Mouse (Mus musculus) Patski (cell line): ENCODE measurements around the gene Syt16. TPM values are rescaled to one million over a fixed set of nuclear protein-coding genes. Genes with fewer than 3 reads are reported as not detected.

Source experiments
- ATAC-seq: fragments of 100-300 bp; one replicate; pipeline ENCODE4 v1.8.0; 2021
- CTCF ChIA-PET: fragments of 350-600 bp; sonication (Branson Sonifier 250); formaldehyde crosslinking; loops from one replicate; lab custom pipeline; 2022; ENCODE audit warnings: inconsistent platforms; lab: Charles Lee
- POLR2A ChIA-PET: fragments of 350-600 bp; sonication (Branson Sonifier 250); formaldehyde crosslinking; loops from one replicate; lab custom pipeline; 2022; ENCODE audit warnings: antibody characterized with exemption, inconsistent platforms; lab: Charles Lee
- DNase-seq: peaks from one replicate; pipeline ENCODE4 v3.0.0-alpha.2; 2011; ENCODE audit warnings: low read depth, low spot score
- H3K27me3 ChIP-seq: fragments of 371-371 bp; one replicate; pipeline ENCODE4 v1.5.1; 2021
- CTCF ChIP-seq: fragments of 100-300 bp; IDR thresholded peaks from one replicate; pipeline ENCODE4 v1.5.1; 2021
- in situ Hi-C: fragments of 300-500 bp; cut with MboI; formaldehyde crosslinking; loops from 3 replicates; pipeline ENCODE4 v1.11.1; 2018; ENCODE audit warnings: low pct_unique_long_range_greater_than_20kb, mixed read lengths
- polyA plus RNA-seq: library from polyadenylated mRNA; unstranded; gene quantifications from one replicate; pipeline ENCODE4 v1.2.3, GENCODE M21; 2021

Gene Syt16
- polyA plus RNA-seq, 1 experiment from 2014 or later: not detected

DNA sequence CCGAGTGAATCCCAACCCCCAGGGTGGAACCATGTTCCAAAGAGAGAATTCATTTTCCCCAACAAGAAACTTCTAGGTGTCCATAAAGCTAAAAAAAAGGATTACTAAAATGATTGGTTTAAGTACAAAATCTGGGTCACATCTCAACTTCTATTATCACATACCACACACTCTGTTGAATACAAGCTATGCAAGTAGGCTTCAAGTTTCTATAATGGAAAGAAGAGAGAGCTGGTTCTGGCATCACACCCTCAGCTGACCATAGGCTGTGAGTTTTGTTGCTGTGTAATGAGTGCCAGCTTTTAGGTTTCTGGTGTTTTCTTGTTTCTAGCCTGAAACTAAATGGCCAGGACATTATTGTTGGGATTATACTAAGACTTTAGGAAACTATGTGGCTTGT lies 65.1 kb downstream of the Syt16 start:
- POLR2A ChIA-PET: no interaction called here
- in situ Hi-C loops: no loop called here
- DNase-seq (no peak), ATAC-seq (no peak)
- CTCF ChIA-PET: no interaction called here
- peaks cover 19% of the 10 kb centered on the region for H3K27me3 ChIP-seq
- TF ChIP-seq CTCF: no peak

DNA sequence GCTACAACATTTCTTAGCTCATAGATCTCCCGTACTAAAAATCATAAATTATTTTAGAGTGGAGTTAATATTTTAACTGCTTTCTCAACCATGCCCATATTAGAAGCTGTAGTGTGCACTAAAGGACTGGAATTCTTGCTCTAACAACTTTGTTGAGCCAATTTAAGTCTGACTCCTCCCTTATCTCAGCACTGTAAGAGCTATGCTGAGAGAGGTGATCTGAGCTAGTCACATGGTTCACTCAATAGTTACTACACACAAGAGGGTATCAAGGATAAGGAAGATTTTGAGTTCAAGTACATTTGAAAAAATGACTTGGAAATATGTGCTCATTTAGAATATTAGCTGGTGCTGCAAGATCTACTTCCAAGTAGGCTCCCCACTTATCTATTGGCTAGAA lies 71.5 kb downstream of the Syt16 start:
- H3K27me3 ChIP-seq: peaks cover 17% of the 10 kb centered on the region
- no peak for ATAC-seq
- DNase-seq: no peak
- POLR2A ChIA-PET: no interaction called here
- in situ Hi-C loops: no loop called here
- CTCF ChIA-PET: no interaction called here
- TF ChIP-seq CTCF: no peak

DNA sequence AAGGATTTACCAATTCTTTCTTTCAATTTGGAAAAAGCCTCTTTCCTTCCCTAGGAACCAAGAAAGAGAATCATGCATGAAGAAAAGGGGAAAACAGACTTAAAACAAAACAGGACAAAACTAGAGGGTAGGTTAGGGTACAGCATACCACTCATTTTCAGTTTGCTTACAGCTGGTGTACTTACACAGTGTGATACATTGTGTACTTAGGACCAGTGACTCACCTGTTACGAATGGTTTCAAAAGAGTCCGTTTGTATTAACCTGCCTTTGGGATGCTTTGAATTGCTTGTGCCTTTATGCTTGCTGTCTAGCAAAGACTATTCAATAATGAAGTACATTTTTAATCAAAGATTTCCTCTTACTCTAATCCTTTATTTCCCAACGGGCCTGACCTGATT lies 78.1 kb downstream of the Syt16 start:
- ATAC-seq (no peak), DNase-seq (no peak)
- H3K27me3 ChIP-seq: peaks cover 19% of the 10 kb centered on the region
- TF ChIP-seq CTCF: no peak
- CTCF ChIA-PET: no interaction called here
- in situ Hi-C loops: no loop called here
- POLR2A ChIA-PET: no interaction called here

DNA sequence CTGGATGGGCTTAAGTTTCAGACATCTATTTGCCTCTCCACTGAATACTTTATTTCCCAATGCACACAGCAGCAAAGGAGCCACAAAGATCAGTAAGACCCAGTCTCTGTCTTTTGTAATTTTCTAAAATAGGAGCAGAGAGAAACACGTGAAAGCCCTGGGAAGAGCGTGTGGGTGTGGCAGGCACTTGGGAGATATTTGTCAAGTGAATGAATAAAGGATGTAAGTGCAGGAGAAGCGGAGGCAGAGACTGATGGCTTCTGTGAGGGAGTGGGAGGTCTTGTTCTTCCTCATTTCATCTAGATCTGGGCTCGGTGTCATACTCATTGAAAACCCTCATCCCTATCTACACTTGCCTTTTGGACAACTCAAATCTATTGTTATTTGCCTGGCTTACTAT lies 78.6 kb downstream of the Syt16 start:
- no peak for TF ChIP-seq CTCF
- peaks cover 19% of the 10 kb centered on the region for H3K27me3 ChIP-seq
- ChIA-PET CTCF (no interaction called here), POLR2A (no interaction called here)
- in situ Hi-C loops: no loop called here
- ATAC-seq: no peak
- DNase-seq: no peak

DNA sequence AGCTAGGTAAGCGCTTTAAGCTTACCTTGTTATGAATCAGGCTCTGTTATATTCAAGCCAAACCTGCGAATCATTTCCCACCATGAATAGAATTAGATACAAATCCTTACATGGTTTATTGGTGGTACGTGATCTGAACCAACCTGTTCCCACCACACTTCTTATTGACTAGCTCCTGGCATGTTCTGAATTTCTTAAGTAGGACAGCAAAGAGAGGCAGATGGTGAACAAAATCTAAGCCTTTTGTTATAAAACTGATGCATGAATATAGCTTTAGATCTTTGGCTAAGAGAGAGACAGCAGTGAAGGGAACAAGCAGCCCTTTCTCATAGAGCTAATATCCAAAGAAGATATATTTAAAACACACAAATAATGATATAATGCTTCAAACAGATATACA lies 83.7 kb downstream of the Syt16 start:
- POLR2A ChIA-PET: no interaction called here
- no peak for ATAC-seq
- peaks cover 11% of the 10 kb centered on the region for H3K27me3 ChIP-seq
- CTCF ChIA-PET: no interaction called here
- no peak for TF ChIP-seq CTCF
- no peak for DNase-seq
- in situ Hi-C loops: no loop called here

DNA sequence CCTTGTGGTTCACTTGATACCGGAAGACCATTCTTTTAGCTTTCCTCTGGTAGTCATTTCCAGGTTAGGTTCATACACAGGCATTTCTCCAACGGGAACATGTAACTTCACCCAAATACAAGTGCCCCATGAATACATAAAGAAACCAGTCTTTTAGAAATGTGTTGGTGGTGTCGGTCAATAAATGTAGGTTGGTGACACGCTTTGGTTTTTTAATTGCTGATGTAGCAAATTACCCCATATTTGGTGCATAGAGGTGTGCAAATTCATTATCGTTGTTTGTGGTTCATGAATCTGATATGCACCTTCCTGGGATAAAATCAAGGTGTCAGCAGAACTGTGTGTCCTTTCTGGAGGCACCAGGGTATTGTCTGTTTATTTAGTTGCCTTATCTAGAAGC lies 86.9 kb downstream of the Syt16 start:
- POLR2A ChIA-PET: no interaction called here
- no peak for TF ChIP-seq CTCF
- H3K27me3 ChIP-seq: peaks cover 31% of the 10 kb centered on the region
- CTCF ChIA-PET: no interaction called here
- DNase-seq: no peak
- in situ Hi-C loops: no loop called here
- ATAC-seq: no peak

DNA sequence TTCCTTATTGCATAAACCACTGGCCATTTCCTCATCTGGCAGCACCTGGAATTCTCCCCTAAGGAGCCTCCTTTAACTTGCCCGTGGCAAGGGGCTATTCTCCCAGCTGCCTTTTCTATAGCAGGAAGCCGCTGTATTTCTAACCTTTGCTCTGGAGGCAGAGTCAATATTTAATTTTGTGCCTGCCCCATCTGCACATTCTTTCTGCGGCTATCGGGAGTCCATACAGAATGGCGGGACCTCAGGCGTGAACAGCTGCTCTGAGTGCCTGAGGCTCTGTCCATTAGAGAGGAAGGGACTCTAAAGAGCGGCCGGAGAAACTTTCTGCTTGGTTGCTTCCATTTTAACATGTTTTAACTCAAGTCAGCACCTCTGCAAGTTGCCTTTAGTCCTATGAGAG lies 89.6 kb downstream of the Syt16 start:
- CTCF ChIA-PET: no interaction called here
- in situ Hi-C loops: no loop called here
- ATAC-seq: no peak
- no peak for DNase-seq
- POLR2A ChIA-PET: no interaction called here
- H3K27me3 ChIP-seq: peaks cover 33% of the 10 kb centered on the region
- TF ChIP-seq CTCF: no peak

DNA sequence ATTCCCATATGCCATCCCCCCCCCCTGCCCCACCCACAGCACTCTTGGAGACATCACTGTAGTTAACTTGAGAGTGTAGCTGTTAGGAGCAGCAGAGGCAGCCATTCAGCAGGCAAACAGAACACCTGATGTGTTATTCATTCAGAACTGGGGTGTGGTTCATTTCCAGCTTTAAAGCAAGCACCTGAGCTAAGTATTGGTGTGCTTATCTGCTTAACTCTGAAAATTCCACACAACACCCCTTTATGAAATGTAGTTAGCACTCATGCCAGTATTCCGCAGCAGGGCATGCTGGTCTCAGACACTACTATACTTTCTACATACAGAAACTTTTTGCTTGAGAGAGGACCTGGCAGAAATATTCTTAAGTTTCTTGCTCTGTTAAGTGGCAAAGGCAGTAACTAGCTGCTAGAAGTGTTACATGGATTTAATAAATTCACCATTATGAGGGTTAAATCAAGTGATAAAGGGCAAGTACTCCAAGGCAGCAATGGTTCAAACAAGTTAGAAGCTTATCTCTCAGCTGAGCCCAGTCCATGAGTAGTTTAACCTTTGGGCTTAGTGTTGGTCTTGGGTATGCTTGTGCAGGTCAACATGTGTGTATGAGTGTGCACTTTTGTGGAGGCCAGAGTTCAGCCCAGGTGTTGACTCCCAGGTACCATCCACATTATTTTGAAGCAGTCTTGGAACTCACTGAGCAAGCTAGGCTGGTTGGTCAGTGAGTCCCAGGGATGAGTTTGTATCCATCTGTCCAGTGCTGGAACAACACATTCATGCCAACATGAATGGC lies 92.1 kb downstream of the Syt16 start:
- in situ Hi-C loops: no loop called here
- ChIA-PET CTCF (no interaction called here), POLR2A (no interaction called here)
- no peak for ATAC-seq
- no peak for DNase-seq
- no peak for TF ChIP-seq CTCF
- peaks cover 28% of the 10 kb centered on the region for H3K27me3 ChIP-seq

DNA sequence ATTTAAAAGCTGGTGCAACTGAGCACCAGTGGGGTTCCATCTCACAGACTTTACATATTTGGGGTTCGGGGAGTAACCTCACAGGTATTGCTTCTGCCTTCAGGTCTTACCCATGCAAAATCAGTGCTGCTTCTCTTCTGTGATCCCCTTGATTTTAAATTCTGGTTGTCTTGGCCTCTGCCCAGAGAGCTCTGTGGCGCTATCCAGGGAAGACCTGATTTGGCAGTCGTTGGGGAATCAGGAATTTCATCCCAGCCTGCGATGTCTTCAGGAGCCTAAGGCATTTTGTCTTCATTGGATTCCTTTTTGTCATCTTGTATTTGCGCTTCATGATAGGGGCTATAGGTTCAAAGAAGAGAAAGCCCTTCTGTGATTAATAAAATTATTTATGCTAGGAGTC lies 95.1 kb downstream of the Syt16 start:
- in situ Hi-C loops: no loop called here
- ChIA-PET CTCF (no interaction called here), POLR2A (no interaction called here)
- no peak for TF ChIP-seq CTCF
- peaks cover 23% of the 10 kb centered on the region for H3K27me3 ChIP-seq
- ATAC-seq (no peak), DNase-seq (no peak)

DNA sequence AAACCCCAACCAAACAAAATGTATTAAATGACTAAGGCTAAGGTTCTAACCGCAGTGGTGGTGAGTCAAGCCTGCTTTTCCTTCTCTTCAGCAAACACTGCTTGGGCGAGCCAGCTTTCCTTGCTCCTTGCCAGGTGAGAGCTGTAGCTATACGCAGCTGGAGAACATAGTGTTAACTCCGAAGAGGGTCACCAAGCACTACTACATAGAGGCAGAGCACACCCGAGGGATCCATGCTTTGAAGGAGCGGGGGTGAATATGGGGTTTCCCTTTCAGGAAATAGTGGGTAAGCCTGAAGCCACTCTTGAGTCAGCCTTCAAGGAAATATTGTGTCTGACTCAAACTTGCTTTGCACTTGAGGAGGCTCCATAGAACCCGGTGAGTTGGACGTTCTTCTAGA lies 95.6 kb downstream of the Syt16 start:
- no peak for ATAC-seq
- POLR2A ChIA-PET: no interaction called here
- in situ Hi-C loops: no loop called here
- H3K27me3 ChIP-seq: peaks cover 23% of the 10 kb centered on the region
- DNase-seq: no peak
- CTCF ChIA-PET: no interaction called here
- no peak for TF ChIP-seq CTCF

DNA sequence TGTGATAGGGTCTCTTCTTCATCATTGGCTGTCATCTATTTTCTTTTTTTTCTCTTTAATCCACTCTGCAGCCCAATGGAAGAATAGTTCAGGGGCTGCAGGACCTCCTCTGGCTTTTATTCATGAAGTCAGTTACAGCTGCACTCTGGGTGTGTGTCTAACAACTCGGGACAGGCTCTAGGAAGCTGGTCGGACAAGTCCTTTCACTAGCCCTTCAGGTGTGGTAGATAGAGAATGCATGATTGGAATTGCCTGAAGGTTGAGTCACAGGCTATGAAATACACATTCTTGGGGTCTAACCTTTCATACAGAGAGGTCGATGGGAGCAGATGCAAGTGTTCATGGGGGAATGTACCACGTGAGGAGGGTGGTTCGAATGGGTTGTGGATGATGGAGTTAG lies 97.2 kb downstream of the Syt16 start:
- in situ Hi-C loops: no loop called here
- CTCF ChIA-PET: no interaction called here
- peaks cover 14% of the 10 kb centered on the region for H3K27me3 ChIP-seq
- no peak for TF ChIP-seq CTCF
- ATAC-seq: no peak
- DNase-seq: no peak
- POLR2A ChIA-PET: no interaction called here

DNA sequence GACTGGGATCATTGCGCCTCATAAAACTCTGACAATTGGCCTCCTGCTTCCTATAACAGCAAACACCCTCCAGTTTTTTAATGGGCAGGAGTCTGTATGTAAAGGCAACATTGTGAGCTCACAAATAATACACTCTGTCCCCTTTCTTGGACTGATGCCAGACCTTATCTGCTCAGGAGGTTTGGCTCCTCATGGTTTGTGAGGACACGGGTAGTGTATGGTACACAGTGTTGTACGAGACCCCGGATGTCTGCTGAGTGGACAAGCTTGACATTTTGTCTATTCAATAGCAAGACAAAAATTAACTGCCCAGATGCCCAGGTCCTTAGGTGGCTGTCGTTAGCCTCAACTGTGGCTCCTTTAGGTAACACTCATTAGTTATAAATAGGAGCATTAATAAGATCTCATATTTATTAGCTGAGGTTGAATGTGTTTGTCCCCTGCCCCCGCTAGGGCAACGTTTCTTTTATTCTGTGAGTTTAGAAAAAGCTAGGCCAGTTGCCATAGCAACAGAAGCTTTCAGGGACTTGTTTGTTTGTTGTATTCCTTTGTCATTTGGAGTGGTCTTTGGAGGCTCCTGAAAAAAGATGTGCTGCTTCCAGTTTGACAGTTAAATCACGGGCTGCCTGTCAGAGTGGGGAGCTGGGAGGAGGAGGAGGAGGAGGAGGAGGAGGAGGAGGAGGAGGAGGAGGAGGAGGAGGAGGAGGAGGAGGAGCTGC lies 101.3 kb downstream of the Syt16 start:
- DNase-seq: no peak
- in situ Hi-C loops: no loop called here
- ChIA-PET CTCF (no interaction called here), POLR2A (no interaction called here)
- ATAC-seq: no peak
- TF ChIP-seq CTCF: no peak
- H3K27me3 ChIP-seq: peaks cover 11% of the 10 kb centered on the region
